Mouse (Mus musculus): ENCODE measurements around the gene Tmem207. TPM values are rescaled to one million over a fixed set of nuclear protein-coding genes. Genes with fewer than 3 reads are reported as not detected.

Gene Tmem207
- 0.07 TPM in 1 of 2 replicates, not detected in the other for polyA plus RNA-seq (2015; fragmentation: Nextera tagmentation; extraction: Ambion mirVana)

- Histone ChIP-seq H3K4me1 (replicated peaks) (peaks cover 30% of the 10 kb centered on the region), H3K27ac (replicated peaks) (0 out of 2 replicates have a peak within 1 kb of the TSS, but pooled peaks have one; percentile 38)
- no peak for ATAC-seq (ENCODE audit: low read depth)
Measured at GRCm38 (mm10) chr16:26526669-26527068, at the start of gene Tmem207. TSS of gene Tmem207 (minus strand) at chr16:26526769.

GRCm38 (mm10) chr16:26574173-26574572 lies 47.6 kb upstream of the Tmem207 start:
- H3K27ac ChIP-seq (replicated peaks): no peak overlapping the region
- H3K9ac ChIP-seq: no peak overlapping the region
- 91% methylated on average over 5 of the region's 5 CpGs for WGBS
- no peaks in the 10 kb centered on the region for H3K4me1 ChIP-seq (replicated peaks)
- no peak overlapping the region for H3K4me3 ChIP-seq
- H3K9me3 ChIP-seq: no peaks in the 10 kb centered on the region
- no peak overlapping the region for H3K4me2 ChIP-seq
- H3K27me3 ChIP-seq: no peaks in the 10 kb centered on the region
- no peaks in the 10 kb centered on the region for H3K36me3 ChIP-seq
- ATAC-seq (ENCODE audit: low read depth): no peak

More at GRCm38 (mm10) chr16:26526669-26527068, at the start of gene Tmem207:
- Histone ChIP-seq H3K9me3 (no peaks in the 10 kb centered on the region), H3K9ac (no peak within 1 kb of the TSS), H3K4me3 (no peak within 1 kb of the TSS), H3K4me2 (no peak within 1 kb of the TSS), H3K27me3 (no peaks in the 10 kb centered on the region), H3K36me3 (no peaks in the 10 kb centered on the region)
- WGBS: 74% methylated on average over 4 of the region's 4 CpGs

DNA sequence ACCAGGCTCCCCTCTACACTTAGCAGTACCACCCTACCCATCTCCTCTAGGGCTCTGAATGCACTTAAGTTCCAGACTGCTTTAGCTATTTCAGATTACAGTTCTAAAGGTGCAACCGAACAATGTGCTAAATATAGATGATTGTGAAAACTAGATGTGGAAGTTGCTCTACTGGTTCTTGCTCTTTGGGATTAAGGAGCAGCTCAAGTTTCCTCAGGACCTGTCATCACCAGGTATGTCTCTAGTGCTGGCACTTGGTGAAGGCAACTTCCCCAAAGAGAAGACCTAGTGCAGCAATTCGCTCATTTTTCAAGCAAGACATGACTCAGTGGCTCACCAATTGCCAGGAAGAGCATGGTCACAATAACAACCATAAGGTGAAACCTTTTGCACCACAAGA lies 45.3 kb upstream of the Tmem207 start:
- Histone ChIP-seq H3K27me3 (no peaks in the 10 kb centered on the region), H3K36me3 (no peaks in the 10 kb centered on the region), H3K27ac (replicated peaks) (no peak overlapping the region), H3K4me3 (no peak overlapping the region), H3K4me2 (no peak overlapping the region), H3K9me3 (no peaks in the 10 kb centered on the region), H3K9ac (no peak overlapping the region), H3K4me1 (replicated peaks) (no peaks in the 10 kb centered on the region)
- no peak for ATAC-seq (ENCODE audit: low read depth)
- WGBS: 87% methylated on average over 2 of the region's 2 CpGs

- H3K4me3 ChIP-seq: no peak overlapping the region
- no peaks in the 10 kb centered on the region for H3K36me3 ChIP-seq
- H3K4me1 ChIP-seq (replicated peaks): no peaks in the 10 kb centered on the region
- no peak overlapping the region for H3K9ac ChIP-seq
- no peaks in the 10 kb centered on the region for H3K27me3 ChIP-seq
- no peak overlapping the region for H3K4me2 ChIP-seq
- no peak overlapping the region for H3K27ac ChIP-seq (replicated peaks)
- H3K9me3 ChIP-seq: no peaks in the 10 kb centered on the region
- no peak for ATAC-seq (ENCODE audit: low read depth)
Measured at GRCm38 (mm10) chr16:26569387-26569978, 42.9 kb upstream of the Tmem207 start.

GRCm38 (mm10) chr16:26562771-26563170 lies 36.2 kb upstream of the Tmem207 start:
- H3K36me3 ChIP-seq: no peaks in the 10 kb centered on the region
- 82% methylated on average over 2 of the region's 2 CpGs for WGBS
- ATAC-seq (ENCODE audit: low read depth): no peak
- H3K4me1 ChIP-seq (replicated peaks): no peaks in the 10 kb centered on the region
- no peak overlapping the region for H3K4me2 ChIP-seq
- H3K9me3 ChIP-seq: no peaks in the 10 kb centered on the region
- no peak overlapping the region for H3K4me3 ChIP-seq
- no peak overlapping the region for H3K9ac ChIP-seq
- no peaks in the 10 kb centered on the region for H3K27me3 ChIP-seq
- H3K27ac ChIP-seq (replicated peaks): no peak overlapping the region

- ATAC-seq (ENCODE audit: low read depth): no peak
- H3K4me1 ChIP-seq (replicated peaks): no peaks in the 10 kb centered on the region
- no peaks in the 10 kb centered on the region for H3K27me3 ChIP-seq
- H3K9me3 ChIP-seq: no peaks in the 10 kb centered on the region
- WGBS: 11% methylated on average over 2 of the region's 2 CpGs
- H3K27ac ChIP-seq (replicated peaks): no peak overlapping the region
- H3K36me3 ChIP-seq: no peaks in the 10 kb centered on the region
- no peak overlapping the region for H3K4me2 ChIP-seq
- H3K9ac ChIP-seq: no peak overlapping the region
- H3K4me3 ChIP-seq: no peak overlapping the region
Measured at GRCm38 (mm10) chr16:26561743-26562142, 35.2 kb upstream of the Tmem207 start.

DNA sequence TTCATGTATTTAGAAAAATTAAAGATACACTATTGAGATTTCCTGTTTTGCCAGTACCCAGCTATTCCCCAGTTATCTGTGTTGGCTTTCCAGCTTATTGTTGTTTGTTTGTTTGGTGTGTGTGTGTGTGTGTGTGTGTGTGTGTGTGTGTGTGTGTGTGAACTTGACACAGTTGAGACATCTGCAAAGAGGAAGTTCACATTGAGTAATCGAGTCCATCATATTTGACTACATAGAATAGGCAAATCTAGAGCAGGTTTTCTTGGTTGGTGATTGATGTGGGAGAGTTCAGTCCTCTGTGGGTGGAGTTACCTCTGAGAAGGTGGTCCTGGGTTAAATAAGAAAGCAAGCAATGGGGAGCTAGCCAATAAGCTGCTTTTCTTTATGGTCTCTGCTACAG lies 32.2 kb upstream of the Tmem207 start:
- ATAC-seq (ENCODE audit: low read depth): no peak
- WGBS: 100% methylated on average over 1 of the region's 1 CpGs
- H3K9me3 ChIP-seq: no peaks in the 10 kb centered on the region
- H3K4me1 ChIP-seq (replicated peaks): no peaks in the 10 kb centered on the region
- H3K27ac ChIP-seq (replicated peaks): no peak overlapping the region
- no peak overlapping the region for H3K9ac ChIP-seq
- no peak overlapping the region for H3K4me2 ChIP-seq
- H3K36me3 ChIP-seq: no peaks in the 10 kb centered on the region
- H3K4me3 ChIP-seq: no peak overlapping the region
- no peaks in the 10 kb centered on the region for H3K27me3 ChIP-seq

- Histone ChIP-seq H3K27me3 (no peaks in the 10 kb centered on the region), H3K36me3 (no peaks in the 10 kb centered on the region), H3K4me1 (replicated peaks) (peaks cover 3% of the 10 kb centered on the region), H3K9me3 (no peaks in the 10 kb centered on the region), H3K27ac (replicated peaks) (no peak overlapping the region), H3K9ac (no peak overlapping the region), H3K4me3 (no peak overlapping the region), H3K4me2 (no peak overlapping the region)
- no peak for ATAC-seq (ENCODE audit: low read depth)
- 87% methylated on average over 3 of the region's 3 CpGs for WGBS
Measured at GRCm38 (mm10) chr16:26552234-26552633, 25.7 kb upstream of the Tmem207 start.

DNA sequence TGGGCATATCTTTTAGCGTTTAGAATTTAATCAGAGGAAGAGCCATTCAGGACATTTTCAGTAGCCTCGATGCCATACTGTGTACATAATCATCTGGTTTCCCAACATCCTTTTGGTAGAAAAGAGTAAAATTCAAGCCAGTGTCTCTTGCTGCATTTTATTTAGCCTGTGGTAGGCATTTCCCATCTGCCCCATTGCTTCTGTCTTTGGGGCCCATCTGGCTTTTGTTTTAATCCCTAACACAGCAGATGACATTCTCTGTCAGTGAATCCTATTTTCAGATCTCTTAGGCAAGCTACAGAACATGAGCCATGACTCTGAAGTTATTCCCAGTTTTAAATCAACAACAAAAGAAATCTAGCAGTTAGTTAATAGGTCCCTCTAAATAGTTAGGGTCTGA lies 22.7 kb upstream of the Tmem207 start:
- no peak for ATAC-seq (ENCODE audit: low read depth)
- 96% methylated on average over 2 of the region's 2 CpGs for WGBS

GRCm38 (mm10) chr16:26546879-26547206 lies 20.3 kb upstream of the Tmem207 start:
- peak; percentile 75 for ATAC-seq (ENCODE audit: low read depth)
- H3K36me3 ChIP-seq: no peaks in the 10 kb centered on the region
- H3K9me3 ChIP-seq: no peaks in the 10 kb centered on the region
- WGBS: 38% methylated on average over 1 of the region's 1 CpGs
- H3K27me3 ChIP-seq: no peaks in the 10 kb centered on the region
- no peak overlapping the region for H3K9ac ChIP-seq
- H3K4me2 ChIP-seq: peak overlapping the region; percentile 30
- H3K27ac ChIP-seq (replicated peaks): peak overlapping the region; percentile 49; the same call in 1 of the 2 replicates
- no peak overlapping the region for H3K4me3 ChIP-seq
- H3K4me1 ChIP-seq (replicated peaks): peaks cover 23% of the 10 kb centered on the region

More for the DNA sequence above, 22.7 kb upstream of the Tmem207 start:
- H3K36me3 ChIP-seq: no peaks in the 10 kb centered on the region
- peaks cover 23% of the 10 kb centered on the region for H3K4me1 ChIP-seq (replicated peaks)
- no peak overlapping the region for H3K9ac ChIP-seq
- no peak overlapping the region for H3K4me3 ChIP-seq
- no peak overlapping the region for H3K4me2 ChIP-seq
- no peaks in the 10 kb centered on the region for H3K9me3 ChIP-seq
- H3K27me3 ChIP-seq: no peaks in the 10 kb centered on the region
- H3K27ac ChIP-seq (replicated peaks): no peak overlapping the region

- peak overlapping the region; percentile 30 for H3K4me2 ChIP-seq
Measured at GRCm38 (mm10) chr16:26546170-26546878, 19.8 kb upstream of the Tmem207 start.

DNA sequence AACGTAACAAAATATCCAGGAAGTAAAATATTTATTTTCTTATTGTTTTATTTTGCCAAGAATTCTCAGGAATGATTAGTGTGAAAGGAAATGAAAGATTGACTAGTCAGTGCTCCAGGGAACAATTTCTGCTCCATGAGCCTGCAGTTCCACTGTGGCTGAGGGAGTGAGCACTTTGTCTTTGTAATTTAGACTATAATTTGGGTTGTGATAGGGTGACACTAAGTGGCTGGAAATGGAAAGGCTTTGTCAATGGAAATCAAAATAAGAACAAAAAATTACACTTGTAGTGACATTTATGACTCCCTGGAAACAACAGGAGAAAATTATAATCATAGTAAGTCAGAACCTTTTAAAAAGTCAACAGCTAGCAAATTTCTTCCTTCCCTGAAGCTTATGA lies 5.7 kb upstream of the Tmem207 start:
- Histone ChIP-seq H3K27ac (replicated peaks) (no peak overlapping the region), H3K4me2 (no peak overlapping the region), H3K9ac (no peak overlapping the region), H3K9me3 (no peaks in the 10 kb centered on the region), H3K4me1 (replicated peaks) (peaks cover 15% of the 10 kb centered on the region), H3K4me3 (no peak overlapping the region), H3K36me3 (no peaks in the 10 kb centered on the region), H3K27me3 (no peaks in the 10 kb centered on the region)
- ATAC-seq (ENCODE audit: low read depth): no peak
- 76% methylated on average over 1 of the region's 1 CpGs for WGBS

More at GRCm38 (mm10) chr16:26546170-26546878, 19.8 kb upstream of the Tmem207 start:
- Histone ChIP-seq H3K4me3 (no peak overlapping the region), H3K27ac (replicated peaks) (peak overlapping the region; percentile 49), H3K27me3 (no peaks in the 10 kb centered on the region), H3K9ac (no peak overlapping the region), H3K36me3 (no peaks in the 10 kb centered on the region), H3K9me3 (no peaks in the 10 kb centered on the region), H3K4me1 (replicated peaks) (peaks cover 23% of the 10 kb centered on the region)
- WGBS: 8% methylated on average over 7 of the region's 7 CpGs
- peak; percentile 83 for ATAC-seq (ENCODE audit: low read depth)

DNA sequence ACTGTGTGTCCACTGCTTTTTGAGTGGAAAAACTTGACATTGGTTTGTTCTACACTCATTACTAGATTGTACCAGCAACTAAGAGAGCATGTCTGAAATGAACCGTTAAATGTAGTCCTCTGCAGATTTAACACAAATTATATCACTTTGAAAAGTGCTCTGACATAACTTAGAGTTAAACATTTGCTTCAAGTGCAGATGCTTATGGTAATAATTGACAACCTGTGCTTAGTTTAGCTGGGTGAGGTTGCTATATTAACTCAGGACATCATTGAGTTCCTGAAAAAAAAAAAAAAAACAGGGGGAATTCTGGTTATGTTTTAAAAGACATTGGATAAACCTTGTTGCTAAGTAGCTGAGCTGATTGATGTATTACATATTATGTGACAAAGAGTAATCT lies 3.9 kb upstream of the Tmem207 start:
- H3K9ac ChIP-seq: no peak overlapping the region
- 93% methylated on average over 1 of the region's 1 CpGs for WGBS
- no peak overlapping the region for H3K4me2 ChIP-seq
- ATAC-seq (ENCODE audit: low read depth): no peak
- H3K36me3 ChIP-seq: no peaks in the 10 kb centered on the region
- H3K9me3 ChIP-seq: no peaks in the 10 kb centered on the region
- H3K4me1 ChIP-seq (replicated peaks): peaks cover 24% of the 10 kb centered on the region
- no peak overlapping the region for H3K27ac ChIP-seq (replicated peaks)
- H3K4me3 ChIP-seq: no peak overlapping the region
- no peaks in the 10 kb centered on the region for H3K27me3 ChIP-seq

All from neural tube, embryonic 13.5 days (tissue).